Mouse (Mus musculus) kidney, adult 2 months (tissue): ENCODE data around the gene Hdgf. TPM values are rescaled to one million over a fixed set of nuclear protein-coding genes. Genes with fewer than 3 reads are reported as not detected.
"Not testable (repeated sequence)": the region's sequence is repeated elsewhere in the genome, so short reads cannot be mapped to it uniquely, and the experiment has no call there.

Experiments
- DNase-seq: peaks from one replicate; pipeline ENCODE4 v3.0.0; 2021
- H3K27ac ChIP-seq: fragments of 200-500 bp; 2 replicates; pipeline ENCODE4 v1.5.1; 2012; ENCODE audit warnings: low read depth, low read length, control low read depth, inconsistent platforms; ENCODE audit not compliant: insufficient read depth
- H3K27me3 ChIP-seq: fragments of 200-500 bp; replicated peaks from 2 replicates; pipeline ENCODE4 v1.6.1; 2012; ENCODE audit warnings: mild to moderate bottlenecking, moderate library complexity, low read length, inconsistent platforms; ENCODE audit not compliant: control insufficient read depth, insufficient read depth
- H3K36me3 ChIP-seq: fragments of 200-500 bp; 2 replicates; pipeline ENCODE4 v1.6.1; 2012; ENCODE audit warnings: mild to moderate bottlenecking, moderate library complexity, low read length, inconsistent platforms; ENCODE audit not compliant: control insufficient read depth, insufficient read depth
- H3K4me1 ChIP-seq: fragments of 200-500 bp; 2 replicates; pipeline ENCODE4 v1.6.1; 2011; ENCODE audit warnings: low read length; ENCODE audit not compliant: control insufficient read depth, insufficient read depth
- H3K4me3 ChIP-seq: fragments of 200-500 bp; 2 replicates; pipeline ENCODE4 v1.5.1; 2011; ENCODE audit warnings: mild to moderate bottlenecking, low read depth, low read length, control low read depth; ENCODE audit not compliant: insufficient read depth
- CTCF ChIP-seq: fragments of 200-500 bp; conservative IDR thresholded peaks from 2 replicates; pipeline ENCODE4 v1.5.1; 2011; ENCODE audit warnings: low read depth, mild to moderate bottlenecking, control low read depth, low read length, moderate library complexity, mixed read lengths; ENCODE audit not compliant: insufficient read depth, insufficient read length
- POLR2A ChIP-seq: fragments of 200-500 bp; IDR thresholded peaks from one replicate; pipeline ENCODE4 v1.6.1; 2011; ENCODE audit warnings: low read depth, low read length, control low read depth
- WGBS: fragments of 180-500 bp; shearing (Covaris S2); methylation state at CpG from one replicate; pipeline ENCODE4 v1.1.7; 2018; 5-methylcytosine and 5-hydroxymethylcytosine counted together
- polyA plus RNA-seq: library from polyadenylated mRNA; depleted of rRNA; stranded (reverse); fragments of >200 nt; gene quantifications from 2 replicates; pipeline ENCODE4 v1.2.3, GENCODE M21; 2012

The Hdgf gene
- polyA plus RNA-seq, 1 experiment = 113 TPM

DNA sequence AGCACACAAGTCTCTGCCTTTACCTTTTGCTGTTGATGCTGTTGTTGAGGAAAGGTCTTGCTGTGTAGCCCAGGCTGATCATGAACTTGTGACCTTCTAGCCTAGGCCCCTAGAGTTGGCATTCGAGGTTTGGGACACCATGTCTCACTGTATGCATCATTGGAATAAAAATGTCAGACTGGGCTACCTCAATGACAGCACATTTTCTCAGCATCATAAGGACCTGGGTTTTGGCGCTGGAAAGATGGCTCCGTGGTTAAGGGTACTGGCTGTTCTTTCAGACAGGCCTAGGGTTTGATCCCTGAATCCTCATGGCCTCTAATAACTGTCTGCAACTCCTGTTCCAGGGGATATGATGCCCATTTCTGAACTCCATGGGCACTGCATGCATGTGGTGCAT, 6.3 kb upstream of the Hdgf start:
- Histone ChIP-seq H3K4me3 (no peak overlapping the region), H3K36me3 (no peaks in the 10 kb centered on the region), H3K4me1 (no peaks in the 10 kb centered on the region), H3K27ac (no peak overlapping the region), H3K27me3 (no peaks in the 10 kb centered on the region)
- 80% methylated on average over 3 of the region's 3 CpGs for WGBS
- TF ChIP-seq CTCF (no peak), POLR2A (no peak)
- DNase-seq = no peak

DNA sequence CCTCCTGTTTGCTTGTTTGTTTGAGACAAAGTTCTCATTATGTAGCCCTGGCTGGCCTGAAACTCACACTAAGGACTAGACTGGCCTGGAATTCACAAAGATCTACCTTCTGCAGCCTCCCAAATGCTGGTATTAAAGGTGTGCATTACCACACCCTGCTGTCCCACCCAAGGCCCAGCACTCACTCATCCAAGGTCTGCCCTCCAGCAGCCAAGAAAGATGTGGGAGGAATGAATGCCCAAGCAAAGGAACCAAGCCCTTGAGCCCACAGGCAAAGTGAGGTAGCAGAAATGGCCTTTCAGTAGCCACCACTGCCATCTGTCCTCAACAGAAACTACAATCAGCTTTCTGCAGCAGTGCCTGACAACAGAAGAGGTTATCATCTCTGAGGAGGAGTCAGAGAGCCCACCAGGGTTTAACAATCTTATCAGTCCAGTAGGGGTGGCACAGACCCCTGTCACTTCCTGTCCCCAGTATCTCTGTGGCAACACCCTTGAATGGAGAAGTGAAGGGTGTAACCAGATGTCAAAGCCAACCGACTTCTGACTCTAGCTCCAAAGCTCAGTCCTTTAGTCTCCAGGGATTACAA, 5.0 kb upstream of the Hdgf start:
- WGBS = 53% methylated on average over 1 of the region's 1 CpGs
- Histone ChIP-seq H3K27me3 (no peaks in the 10 kb centered on the region), H3K27ac (no peak overlapping the region), H3K4me3 (no peak overlapping the region), H3K4me1 (no peaks in the 10 kb centered on the region), H3K36me3 (no peaks in the 10 kb centered on the region)
- no peak for TF ChIP-seq POLR2A
- TF ChIP-seq CTCF = no peak
- no peak for DNase-seq

- H3K4me3 ChIP-seq, H3K36me3 ChIP-seq, H3K27ac ChIP-seq, H3K27me3 ChIP-seq, DNase-seq, H3K4me1 ChIP-seq: not testable (repeated sequence)
- WGBS = 79% methylated on average over 6 of the region's 6 CpGs
Measured at GRCm38 (mm10) chr3:87901959-87902358, 4.2 kb upstream of the Hdgf start.

DNA sequence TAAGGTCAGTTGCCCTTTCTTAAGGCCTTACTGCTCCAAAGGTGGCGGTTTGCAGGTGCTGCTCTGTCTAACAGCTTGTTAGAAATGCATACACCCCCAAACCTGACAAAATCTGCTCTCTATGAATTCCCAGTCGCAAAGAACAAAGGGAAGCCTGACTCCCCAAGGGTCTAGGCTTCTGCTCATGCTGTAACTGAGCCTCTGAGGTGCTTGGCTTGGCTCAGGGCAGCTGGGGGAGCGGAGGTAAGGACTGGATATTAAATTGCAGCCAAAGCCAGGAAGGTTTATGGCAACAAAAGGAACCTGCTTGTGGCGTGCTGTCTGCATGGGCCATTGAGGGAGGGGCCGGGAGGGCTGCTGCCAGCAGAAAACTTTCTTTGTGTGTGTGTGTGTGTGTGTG, 2.3 kb upstream of the Hdgf start:
- H3K27me3 ChIP-seq = no peaks in the 10 kb centered on the region
- no peak for DNase-seq
- 58% methylated on average over 5 of the region's 5 CpGs for WGBS
- H3K4me1 ChIP-seq = peaks cover 10% of the 10 kb centered on the region
- H3K36me3 ChIP-seq = no peaks in the 10 kb centered on the region
- no peak overlapping the region for H3K27ac ChIP-seq
- no peak overlapping the region for H3K4me3 ChIP-seq
- TF ChIP-seq CTCF (no peak), POLR2A (no peak)

DNA sequence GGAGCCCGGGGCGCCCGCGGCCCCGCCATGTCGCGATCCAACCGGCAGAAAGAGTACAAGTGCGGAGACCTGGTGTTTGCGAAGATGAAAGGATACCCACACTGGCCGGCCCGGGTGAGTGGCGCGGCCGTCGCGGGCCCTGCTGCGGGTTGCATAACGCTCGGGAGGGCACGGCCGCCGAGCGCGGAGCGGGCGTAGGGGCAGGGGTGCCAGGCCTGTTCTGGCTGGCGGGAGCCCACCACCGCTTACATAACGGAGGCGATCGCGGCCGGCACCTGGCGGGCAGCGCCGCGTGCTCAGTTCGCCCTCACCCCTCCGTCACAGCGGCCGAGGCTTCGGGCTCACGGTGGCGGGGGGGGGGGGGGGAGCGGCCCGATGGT, 470 bp downstream of the Hdgf start:
- Histone ChIP-seq H3K4me1 (peaks cover 28% of the 10 kb centered on the region), H3K27ac (peak overlapping the region; percentile 94), H3K27me3 (no peaks in the 10 kb centered on the region), H3K36me3 (no peaks in the 10 kb centered on the region), H3K4me3 (peak overlapping the region; percentile 67)
- no peak for TF ChIP-seq CTCF
- no peak for TF ChIP-seq POLR2A
- peak; percentile 71 for DNase-seq
- WGBS = under 1% methylated on average over 47 of the region's 47 CpGs

DNA sequence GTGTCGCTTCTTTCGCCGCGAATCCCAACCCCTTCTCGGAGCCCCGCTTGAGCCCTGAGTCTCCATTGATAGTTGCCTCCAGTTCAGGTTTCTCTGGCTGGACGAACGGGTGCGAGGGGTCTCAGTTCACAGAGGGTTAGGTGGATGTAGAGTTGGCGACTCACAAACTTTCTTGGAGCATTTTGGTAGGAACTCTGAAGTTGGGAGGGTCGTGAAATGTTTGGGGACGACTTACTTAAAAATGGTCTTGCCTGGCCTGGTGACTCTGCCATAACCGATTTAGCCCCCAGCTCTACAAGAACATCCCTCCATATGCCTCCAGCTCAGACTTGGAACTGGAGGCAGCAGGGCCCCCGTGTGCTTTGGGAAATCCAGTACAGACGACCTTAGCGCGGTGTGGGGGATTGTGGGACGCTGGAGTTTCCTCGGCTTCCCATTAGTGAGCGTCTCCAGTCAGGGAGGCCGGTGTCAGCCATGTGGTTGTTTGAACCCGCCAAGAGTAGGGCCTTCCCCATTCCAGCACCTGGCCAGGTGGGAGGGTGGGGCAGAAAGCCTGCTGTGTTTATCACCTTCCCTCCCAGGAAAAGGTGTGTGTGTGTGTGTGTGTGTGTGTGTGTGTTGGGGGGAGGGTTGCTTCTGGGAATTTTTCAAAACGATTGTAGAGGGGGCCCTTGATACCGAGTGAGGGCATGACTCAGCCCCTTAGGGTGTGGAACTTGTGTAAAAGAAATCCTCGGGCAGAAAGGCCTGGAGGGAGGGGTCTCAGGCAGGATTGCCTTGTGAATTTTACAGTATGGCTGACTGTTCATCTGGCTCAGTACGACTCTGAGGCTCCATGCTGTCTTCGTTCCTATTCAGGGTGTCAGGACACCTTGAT, 1.1 kb downstream of the Hdgf start:
- Histone ChIP-seq H3K36me3 (no peaks in the 10 kb centered on the region), H3K27me3 (no peaks in the 10 kb centered on the region), H3K4me3 (peak overlapping the region; percentile 67), H3K4me1 (peaks cover 28% of the 10 kb centered on the region), H3K27ac (peak overlapping the region; percentile 94)
- peak; percentile 60 for DNase-seq
- WGBS = under 1% methylated on average over 27 of the region's 27 CpGs
- TF ChIP-seq POLR2A = no peak
- TF ChIP-seq CTCF = no peak

GRCm38 (mm10) chr3:87907906-87908305, 1.8 kb downstream of the Hdgf start:
- H3K4me1 ChIP-seq = peaks cover 28% of the 10 kb centered on the region
- H3K4me3 ChIP-seq = peak overlapping the region; percentile 67
- H3K36me3 ChIP-seq = no peaks in the 10 kb centered on the region
- H3K27ac ChIP-seq = peak overlapping the region; percentile 94
- peak; percentile 70 for DNase-seq
- 0% methylated on average over 1 of the region's 1 CpGs for whole genome bisulfite sequencing
- no peaks in the 10 kb centered on the region for H3K27me3 ChIP-seq
- TF ChIP-seq CTCF (no peak), POLR2A (no peak)
